Mouse (Mus musculus) neural tube, embryonic 13.5 days (tissue): ENCODE data around the gene G6pc. TPM values are rescaled to one million over a fixed set of nuclear protein-coding genes. Genes with fewer than 3 reads are reported as not detected.
A peak's percentile ranks its signal among the peaks of the same experiment; 100 is the strongest.

ENCODE experiments used
- ATAC-seq: fragments of 200-750 bp; cut with Nextera tagmentation; 2 replicates; pipeline ENCODE4 v1.8.0; 2017; ENCODE audit warnings: low read depth, mild to moderate bottlenecking, moderate TSS enrichment, moderate library complexity
- H3K27ac ChIP-seq: fragments of 300-500 bp; sonication (generic); replicated peaks from 2 replicates; pipeline ENCODE4 v1.5.1; 2015; ENCODE audit warnings: moderate library complexity, mild to moderate bottlenecking, inconsistent platforms
- H3K27me3 ChIP-seq: fragments of 300-500 bp; sonication (generic); 2 replicates; pipeline ENCODE4 v1.6.1; 2015; ENCODE audit warnings: mild to moderate bottlenecking, inconsistent platforms
- H3K36me3 ChIP-seq: fragments of 300-500 bp; sonication (generic); 2 replicates; pipeline ENCODE4 v1.6.1; 2015; ENCODE audit warnings: mild to moderate bottlenecking, inconsistent platforms
- H3K4me1 ChIP-seq: fragments of 300-500 bp; sonication (generic); replicated peaks from 2 replicates; pipeline ENCODE4 v1.6.1; 2015; ENCODE audit warnings: inconsistent platforms
- H3K4me2 ChIP-seq: fragments of 300-500 bp; sonication (generic); 2 replicates; pipeline ENCODE4 v1.6.1; 2015; ENCODE audit warnings: inconsistent platforms, mild to moderate bottlenecking, moderate library complexity
- H3K4me3 ChIP-seq: fragments of 300-500 bp; sonication (generic); 2 replicates; pipeline ENCODE4 v1.5.1; 2015; ENCODE audit warnings: mild to moderate bottlenecking, inconsistent platforms
- H3K9ac ChIP-seq: fragments of 300-500 bp; sonication (generic); 2 replicates; pipeline ENCODE4 v1.6.1; 2015; ENCODE audit warnings: moderate library complexity, mild to moderate bottlenecking, inconsistent platforms
- H3K9me3 ChIP-seq: fragments of 300-500 bp; sonication (generic); 2 replicates; pipeline ENCODE4 v1.6.1; 2016; ENCODE audit warnings: inconsistent platforms
- WGBS: fragments of 180-500 bp; shearing (Covaris S2); methylation state at CpG from one replicate; pipeline ENCODE4 v1.1.7; 2015; 5-methylcytosine and 5-hydroxymethylcytosine counted together
- polyA plus RNA-seq: library from polyadenylated mRNA; unstranded; fragments of >200 nt; fragmentation: Nextera tagmentation; extraction: Ambion mirVana; gene quantifications from 2 replicates; pipeline ENCODE4 v1.2.1, GENCODE M21; 2015

The G6pc gene
- polyA plus RNA-seq, 1 experiment from 2014 or later: not detected

GRCm38 (mm10) chr11:101335685-101336084, 31.7 kb upstream of the G6pc start:
- Histone ChIP-seq H3K4me1 (peaks cover 24% of the 10 kb centered on the region), H3K27me3 (no peaks in the 10 kb centered on the region), H3K4me3 (no peak overlapping the region), H3K27ac (no peak overlapping the region), H3K9me3 (no peaks in the 10 kb centered on the region), H3K4me2 (no peak overlapping the region), H3K9ac (no peak overlapping the region), H3K36me3 (no peaks in the 10 kb centered on the region)
- ATAC-seq: no peak
- 85% methylated on average over 9 of the region's 9 CpGs for WGBS

- Histone ChIP-seq H3K4me1 (peaks cover 24% of the 10 kb centered on the region), H3K4me3 (peak overlapping the region; percentile 39), H3K9ac (peak overlapping the region; percentile 64), H3K9me3 (no peaks in the 10 kb centered on the region), H3K36me3 (no peaks in the 10 kb centered on the region), H3K4me2 (peak overlapping the region; percentile 63), H3K27me3 (no peaks in the 10 kb centered on the region), H3K27ac (peak overlapping the region; percentile 70)
- ATAC-seq: peak; percentile 94
- WGBS: 0% methylated on average over 9 of the region's 9 CpGs
Measured at GRCm38 (mm10) chr11:101338123-101338760, 29.1 kb upstream of the G6pc start.

- Histone ChIP-seq H3K9me3 (no peaks in the 10 kb centered on the region), H3K4me2 (no peak overlapping the region), H3K27me3 (no peaks in the 10 kb centered on the region), H3K4me3 (no peak overlapping the region), H3K9ac (no peak overlapping the region), H3K27ac (no peak overlapping the region), H3K36me3 (no peaks in the 10 kb centered on the region), H3K4me1 (no peaks in the 10 kb centered on the region)
- ATAC-seq: no peak
- 76% methylated on average over 10 of the region's 10 CpGs for whole genome bisulfite sequencing
Measured at GRCm38 (mm10) chr11:101347083-101347775, 20.1 kb upstream of the G6pc start.

- WGBS: 70% methylated on average over 7 of the region's 7 CpGs
- ATAC-seq: no peak
Measured at GRCm38 (mm10) chr11:101348774-101349173, 18.6 kb upstream of the G6pc start.

GRCm38 (mm10) chr11:101349216-101349615, 18.1 kb upstream of the G6pc start:
- no peak overlapping the region for H3K4me2 ChIP-seq
- H3K4me1 ChIP-seq: no peaks in the 10 kb centered on the region
- no peak for ATAC-seq
- 80% methylated on average over 3 of the region's 3 CpGs for WGBS
- no peak overlapping the region for H3K4me3 ChIP-seq
- no peak overlapping the region for H3K27ac ChIP-seq
- no peaks in the 10 kb centered on the region for H3K27me3 ChIP-seq
- no peaks in the 10 kb centered on the region for H3K36me3 ChIP-seq
- H3K9me3 ChIP-seq: no peaks in the 10 kb centered on the region
- H3K9ac ChIP-seq: no peak overlapping the region

More at GRCm38 (mm10) chr11:101348774-101349173, 18.6 kb upstream of the G6pc start:
- Histone ChIP-seq H3K9ac (no peak overlapping the region), H3K4me1 (no peaks in the 10 kb centered on the region), H3K9me3 (no peaks in the 10 kb centered on the region), H3K4me3 (no peak overlapping the region), H3K4me2 (no peak overlapping the region), H3K27me3 (no peaks in the 10 kb centered on the region), H3K36me3 (no peaks in the 10 kb centered on the region), H3K27ac (no peak overlapping the region)

- Histone ChIP-seq H3K27ac (no peak overlapping the region), H3K4me1 (no peaks in the 10 kb centered on the region), H3K36me3 (no peaks in the 10 kb centered on the region), H3K9ac (no peak overlapping the region), H3K4me3 (no peak overlapping the region), H3K4me2 (no peak overlapping the region), H3K27me3 (no peaks in the 10 kb centered on the region), H3K9me3 (no peaks in the 10 kb centered on the region)
- WGBS: 74% methylated on average over 11 of the region's 11 CpGs
- no peak for ATAC-seq
Measured at GRCm38 (mm10) chr11:101351100-101351720, 16.2 kb upstream of the G6pc start.

- Histone ChIP-seq H3K4me1 (no peaks in the 10 kb centered on the region), H3K27ac (no peak overlapping the region), H3K9ac (no peak overlapping the region), H3K9me3 (no peaks in the 10 kb centered on the region), H3K27me3 (no peaks in the 10 kb centered on the region), H3K4me3 (no peak overlapping the region), H3K36me3 (no peaks in the 10 kb centered on the region), H3K4me2 (no peak overlapping the region)
- WGBS: 69% methylated on average over 3 of the region's 3 CpGs
- no peak for ATAC-seq
Measured at GRCm38 (mm10) chr11:101351721-101352111, 15.6 kb upstream of the G6pc start.

- no peaks in the 10 kb centered on the region for H3K4me1 ChIP-seq
- 90% methylated on average over 12 of the region's 12 CpGs for WGBS
- no peaks in the 10 kb centered on the region for H3K36me3 ChIP-seq
- no peak overlapping the region for H3K27ac ChIP-seq
- H3K4me3 ChIP-seq: no peak overlapping the region
- H3K9me3 ChIP-seq: no peaks in the 10 kb centered on the region
- no peaks in the 10 kb centered on the region for H3K27me3 ChIP-seq
- no peak for ATAC-seq
- H3K4me2 ChIP-seq: no peak overlapping the region
- H3K9ac ChIP-seq: no peak overlapping the region
Measured at GRCm38 (mm10) chr11:101353436-101353835, 13.9 kb upstream of the G6pc start.

GRCm38 (mm10) chr11:101354438-101355010, 12.8 kb upstream of the G6pc start:
- Histone ChIP-seq H3K4me2 (no peak overlapping the region), H3K4me1 (no peaks in the 10 kb centered on the region), H3K9me3 (no peaks in the 10 kb centered on the region), H3K9ac (no peak overlapping the region), H3K36me3 (no peaks in the 10 kb centered on the region), H3K27me3 (no peaks in the 10 kb centered on the region), H3K27ac (no peak overlapping the region), H3K4me3 (no peak overlapping the region)
- 87% methylated on average over 5 of the region's 5 CpGs for WGBS
- no peak for ATAC-seq

- H3K4me3 ChIP-seq: no peak overlapping the region
- H3K27me3 ChIP-seq: no peaks in the 10 kb centered on the region
- H3K4me1 ChIP-seq: no peaks in the 10 kb centered on the region
- no peaks in the 10 kb centered on the region for H3K9me3 ChIP-seq
- no peak overlapping the region for H3K27ac ChIP-seq
- no peak overlapping the region for H3K4me2 ChIP-seq
- no peak for ATAC-seq
- no peaks in the 10 kb centered on the region for H3K36me3 ChIP-seq
- whole genome bisulfite sequencing: 87% methylated on average over 2 of the region's 2 CpGs
- no peak overlapping the region for H3K9ac ChIP-seq
Measured at GRCm38 (mm10) chr11:101355916-101356315, 11.4 kb upstream of the G6pc start.

- no peak for ATAC-seq
- WGBS: 83% methylated on average over 3 of the region's 3 CpGs
- no peaks in the 10 kb centered on the region for H3K27me3 ChIP-seq
- H3K36me3 ChIP-seq: no peaks in the 10 kb centered on the region
- no peak overlapping the region for H3K9ac ChIP-seq
- no peaks in the 10 kb centered on the region for H3K4me1 ChIP-seq
- H3K9me3 ChIP-seq: no peaks in the 10 kb centered on the region
- no peak overlapping the region for H3K27ac ChIP-seq
- H3K4me3 ChIP-seq: no peak overlapping the region
- H3K4me2 ChIP-seq: no peak overlapping the region
Measured at GRCm38 (mm10) chr11:101357505-101358182, 9.7 kb upstream of the G6pc start.

GRCm38 (mm10) chr11:101359776-101360175, 7.6 kb upstream of the G6pc start:
- Histone ChIP-seq H3K9me3 (no peaks in the 10 kb centered on the region), H3K4me2 (no peak overlapping the region), H3K27ac (no peak overlapping the region), H3K4me3 (no peak overlapping the region), H3K9ac (no peak overlapping the region), H3K4me1 (no peaks in the 10 kb centered on the region), H3K36me3 (no peaks in the 10 kb centered on the region), H3K27me3 (no peaks in the 10 kb centered on the region)
- 74% methylated on average over 9 of the region's 9 CpGs for WGBS
- ATAC-seq: no peak
